Mouse (Mus musculus) left cerebral cortex, adult 6 months (tissue): ENCODE results near the gene Mgat4e. TPM values are rescaled to one million over a fixed set of nuclear protein-coding genes. Genes with fewer than 3 reads are reported as not detected.

ENCODE experiments used
- long read RNA-seq, 2 experiments: library from polyadenylated mRNA; unstranded; transcript quantifications; one replicate each; pipeline ENCODE4 v2.0.0; 2019 to 2020
- polyA plus RNA-seq: library from polyadenylated mRNA; unstranded; fragments of <200 nt; fragmentation: Nextera tagmentation; gene quantifications from 2 replicates; pipeline ENCODE4 v1.2.3, GENCODE M21; 2021

The Mgat4e gene
- not detected in 2 replicates for polyA plus RNA-seq
- long read RNA-seq, experiment 1, result 0 reads
- long read RNA-seq, experiment 2, result 0 reads

DNA sequence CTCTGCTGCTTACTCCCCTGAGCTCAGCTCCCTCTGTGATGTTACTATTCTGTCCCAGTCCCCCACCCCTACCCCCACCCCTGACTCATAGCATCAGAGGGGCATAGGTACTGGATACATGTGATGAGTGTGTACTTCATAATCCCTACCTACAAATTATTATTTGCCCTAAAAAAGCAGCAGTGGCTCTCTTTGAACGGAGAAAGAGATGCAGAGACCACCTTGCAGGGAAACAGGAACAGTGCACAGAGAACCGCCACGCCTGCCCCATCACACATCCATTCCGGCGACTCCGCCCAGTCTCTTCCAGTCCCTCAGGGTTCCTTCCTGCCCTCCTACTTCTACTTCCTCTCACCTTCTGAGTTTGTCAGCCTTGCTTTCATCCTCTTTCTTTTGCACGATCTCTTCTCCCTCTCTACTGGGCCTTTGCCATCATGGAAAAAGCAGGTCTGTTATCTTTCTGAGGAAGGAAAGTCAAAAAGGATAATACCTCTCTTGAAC lies at the start of gene Mgat4e:
TSS of gene Mgat4e (minus strand) at position 51 of the 501 bp plus-strand sequence.

DNA sequence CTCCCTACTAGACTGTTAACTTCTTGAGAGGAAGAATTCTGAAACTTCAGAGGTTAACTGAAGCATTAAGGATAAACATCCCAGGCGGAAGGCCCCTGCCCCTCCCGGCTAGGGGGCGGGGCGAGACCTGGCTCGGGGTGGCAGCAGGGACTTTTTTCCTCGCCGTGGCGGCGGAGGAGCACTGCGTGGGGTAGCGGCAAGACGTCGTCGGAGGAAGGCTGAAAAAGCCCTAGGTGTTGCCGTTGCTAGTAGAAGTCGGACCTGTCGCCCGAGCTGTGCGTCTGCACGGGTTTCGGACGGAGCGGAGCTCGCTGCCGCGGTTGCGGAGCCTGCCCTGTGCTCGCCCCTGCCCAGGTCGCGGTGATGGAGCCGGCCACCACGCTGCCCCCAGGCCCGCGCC lies 10.5 kb upstream of the Mgat4e start, which contains the start of gene Kdm5b:
TSS of gene Kdm5b (plus strand) at position 196 of the 400 bp plus-strand sequence.

DNA sequence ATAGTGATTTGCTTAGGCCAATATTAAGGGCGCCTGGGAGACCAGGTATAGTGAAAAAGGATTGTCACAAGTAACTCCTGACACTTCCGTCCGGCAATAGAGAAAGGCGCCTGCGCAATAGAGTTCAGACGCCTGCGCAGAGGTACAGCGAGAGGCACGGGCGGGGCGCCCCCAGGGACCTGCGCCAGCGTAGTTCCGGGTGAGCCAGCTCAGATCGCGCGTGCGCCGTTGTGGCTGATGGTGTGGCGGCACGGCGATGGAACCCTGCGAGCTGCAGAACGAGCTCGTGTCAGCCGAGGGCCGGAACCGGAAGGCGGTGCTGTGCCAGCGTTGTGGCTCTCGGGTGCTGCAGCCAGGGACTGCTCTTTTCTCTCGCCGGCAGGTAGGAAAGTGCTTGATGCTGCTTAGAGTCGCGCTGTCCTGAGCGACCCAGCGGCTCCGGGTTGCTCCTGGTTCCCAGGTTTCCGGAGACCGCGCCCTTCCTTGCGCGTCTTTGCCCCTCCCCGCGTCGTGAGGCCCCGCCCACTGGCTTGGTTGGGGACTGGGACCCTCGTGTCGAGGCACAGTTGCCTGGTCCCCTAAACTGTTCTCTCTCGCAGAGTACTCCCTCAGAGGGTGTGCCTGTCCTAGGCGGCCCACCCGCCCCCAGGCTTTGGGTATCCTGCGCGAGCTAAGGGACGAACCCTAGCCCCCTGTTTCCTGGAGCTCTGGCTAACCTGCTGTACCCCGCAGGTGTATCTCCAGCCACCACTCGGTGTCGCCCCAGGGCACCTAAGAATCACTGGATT lies 54.9 kb downstream of the Mgat4e start, which contains the start of gene Rabif:
TSS of gene Rabif (plus strand) at position 221 of the 788 bp plus-strand sequence.

Other genes starting within 250 kb of the Mgat4e start
- 12.0 and 12.5 TPM in 2 replicates for gene Ppfia4, start 216.8 kb downstream of the Mgat4e start, polyA plus RNA-seq
- gene Tmem183a, start 187.7 kb downstream of the Mgat4e start, polyA plus RNA-seq, result 41.3 and 59.9 TPM in 2 replicates
- not detected in 2 replicates for gene 4933406M09Rik, start 163.7 kb downstream of the Mgat4e start, polyA plus RNA-seq
- gene Cyb5r1, start 144.1 kb downstream of the Mgat4e start, polyA plus RNA-seq, result 27.7 and 34.2 TPM in 2 replicates
- gene Adipor1, start 134.3 kb downstream of the Mgat4e start, polyA plus RNA-seq, result 80.0 and 101 TPM in 2 replicates
- gene Klhl12, start 94.2 kb downstream of the Mgat4e start, polyA plus RNA-seq, result 14.5 and 18.0 TPM in 2 replicates
- 30.1 and 35.8 TPM in 2 replicates for gene Rabif, start 55.0 kb downstream of the Mgat4e start, polyA plus RNA-seq
- 11.5 and 11.6 TPM in 2 replicates for gene Kdm5b, start 10.5 kb upstream of the Mgat4e start, polyA plus RNA-seq
- gene Syt2, start 97.0 kb upstream of the Mgat4e start, polyA plus RNA-seq, result 16.2 and 27.2 TPM in 2 replicates